Mouse (Mus musculus) embryonic facial prominence, embryonic 11.5 days (tissue): ENCODE measurements around the gene Ctu2. TPM values are rescaled to one million over a fixed set of nuclear protein-coding genes. Genes with fewer than 3 reads are reported as not detected.
A peak's percentile ranks its signal among the peaks of the same experiment; 100 is the strongest.

ENCODE experiments used
- ATAC-seq: fragments of 200-750 bp; cut with Nextera tagmentation; replicated peaks from 2 replicates; pipeline ENCODE4 v1.8.0; 2017; ENCODE audit warnings: low read depth; ENCODE audit not compliant: insufficient number of reproducible peaks, low FRiP score, low TSS enrichment
- DNase-seq: peaks from one replicate; pipeline ENCODE4 v3.0.0-alpha.2; 2015; ENCODE audit warnings: low spot score
- H3K27ac ChIP-seq: fragments of 300-500 bp; sonication (generic); replicated peaks from 2 replicates; pipeline ENCODE4 v1.5.1; 2014; ENCODE audit warnings: mild to moderate bottlenecking, low read depth, low read length, control low read depth
- H3K27me3 ChIP-seq: fragments of 300-500 bp; sonication (generic); 2 replicates; pipeline ENCODE4 v1.6.1; 2014; ENCODE audit warnings: mild to moderate bottlenecking, low read length, moderate library complexity, mixed read lengths; ENCODE audit not compliant: control insufficient read depth, insufficient read depth
- H3K36me3 ChIP-seq: fragments of 300-500 bp; sonication (generic); replicated peaks from 2 replicates; pipeline ENCODE4 v1.6.1; 2014; ENCODE audit warnings: low read depth, mild to moderate bottlenecking, low read length, moderate library complexity, mixed read lengths; ENCODE audit not compliant: control insufficient read depth, insufficient read depth
- H3K4me1 ChIP-seq: fragments of 300-500 bp; sonication (generic); 2 replicates; pipeline ENCODE4 v1.6.1; 2014; ENCODE audit warnings: low read length, mixed read lengths; ENCODE audit not compliant: control insufficient read depth, insufficient read depth
- H3K4me2 ChIP-seq: fragments of 300-500 bp; sonication (generic); 2 replicates; pipeline ENCODE4 v1.6.1; 2014; ENCODE audit warnings: low read depth, mild to moderate bottlenecking, control low read depth, low read length, moderate library complexity
- H3K4me3 ChIP-seq: fragments of 300-500 bp; sonication (generic); 2 replicates; pipeline ENCODE4 v1.5.1; 2014; ENCODE audit warnings: low read depth, low read length, control low read depth
- H3K9ac ChIP-seq: fragments of 300-500 bp; sonication (generic); replicated peaks from 2 replicates; pipeline ENCODE4 v1.6.1; 2014; ENCODE audit warnings: mild to moderate bottlenecking, control low read depth, low read length
- H3K9me3 ChIP-seq: fragments of 300-500 bp; sonication (generic); replicated peaks from 2 replicates; pipeline ENCODE4 v1.6.1; 2016; ENCODE audit warnings: mild to moderate bottlenecking, low read length, inconsistent platforms, mixed read lengths; ENCODE audit not compliant: control insufficient read depth
- WGBS: fragments of 180-500 bp; shearing (Covaris S2); extraction: QIAGEN DNeasy Blood & Tissue Kit; methylation state at CpG from one replicate; pipeline ENCODE4 v1.1.7; 2014; 5-methylcytosine and 5-hydroxymethylcytosine counted together
- polyA plus RNA-seq: library from polyadenylated mRNA; unstranded; fragments of >200 nt; fragmentation: Nextera tagmentation; extraction: Ambion mirVana; gene quantifications from 2 replicates; pipeline ENCODE4 v1.2.1, GENCODE M21; 2014

Ctu2 gene
- polyA plus RNA-seq, 1 experiment from 2014 or later: 66.8 TPM

- Histone ChIP-seq H3K4me3 (peak within 1 kb of the TSS; percentile 46), H3K4me1 (no peaks in the 10 kb centered on the region; the same call in 1 of the 2 replicates), H3K36me3 (peaks cover 3% of the 10 kb centered on the region), H3K9me3 (no peaks in the 10 kb centered on the region), H3K27me3 (no peaks in the 10 kb centered on the region), H3K9ac (peak within 1 kb of the TSS; percentile 71), H3K4me2 (peak within 1 kb of the TSS; percentile 94), H3K27ac (no peak within 1 kb of the TSS)
- peak; percentile 29; the same call in 1 of the 2 replicates for ATAC-seq
- WGBS: 6% methylated on average over 45 of the region's 45 CpGs
- DNase-seq: peak; percentile 62
These were observed 43.3 kb upstream of the Ctu2 start, which contains the start of gene Cyba for GRCm38 (mm10) chr8:122432443-122433268. Gene Cyba, minus strand, starts transcription at chr8:122432930.

GRCm38 (mm10) chr8:122433269-122433905 is 42.6 kb upstream of the Ctu2 start:
- ATAC-seq (no peak; the same call in 1 of the 2 replicates), DNase-seq (no peak)
- Histone ChIP-seq H3K9me3 (no peaks in the 10 kb centered on the region), H3K9ac (no peak overlapping the region), H3K4me2 (no peak overlapping the region), H3K4me3 (no peak overlapping the region), H3K4me1 (no peaks in the 10 kb centered on the region; the same call in 1 of the 2 replicates), H3K27me3 (no peaks in the 10 kb centered on the region), H3K27ac (no peak overlapping the region), H3K36me3 (peaks cover 3% of the 10 kb centered on the region)
- 70% methylated on average over 11 of the region's 11 CpGs for WGBS

GRCm38 (mm10) chr8:122435375-122435774 is 40.6 kb upstream of the Ctu2 start:
- Histone ChIP-seq H3K9me3 (no peaks in the 10 kb centered on the region), H3K4me3 (no peak overlapping the region), H3K4me2 (no peak overlapping the region), H3K4me1 (no peaks in the 10 kb centered on the region; the same call in 1 of the 2 replicates), H3K27ac (no peak overlapping the region), H3K36me3 (peaks cover 3% of the 10 kb centered on the region), H3K27me3 (no peaks in the 10 kb centered on the region), H3K9ac (no peak overlapping the region)
- no peak for ATAC-seq
- 87% methylated on average over 6 of the region's 6 CpGs for WGBS
- no peak for DNase-seq

GRCm38 (mm10) chr8:122436146-122436545 is 39.8 kb upstream of the Ctu2 start:
- Histone ChIP-seq H3K4me2 (no peak overlapping the region), H3K27me3 (no peaks in the 10 kb centered on the region), H3K36me3 (peaks cover 3% of the 10 kb centered on the region), H3K4me3 (no peak overlapping the region), H3K9me3 (no peaks in the 10 kb centered on the region), H3K4me1 (no peaks in the 10 kb centered on the region; the same call in 1 of the 2 replicates), H3K9ac (no peak overlapping the region), H3K27ac (no peak overlapping the region)
- WGBS: 96% methylated on average over 9 of the region's 9 CpGs
- ATAC-seq (no peak), DNase-seq (no peak)

GRCm38 (mm10) chr8:122436586-122437125 is 39.3 kb upstream of the Ctu2 start:
- DNase-seq (no peak), ATAC-seq (no peak)
- Histone ChIP-seq H3K27me3 (no peaks in the 10 kb centered on the region), H3K9ac (no peak overlapping the region), H3K4me1 (no peaks in the 10 kb centered on the region; the same call in 1 of the 2 replicates), H3K4me2 (no peak overlapping the region), H3K36me3 (peaks cover 3% of the 10 kb centered on the region), H3K27ac (no peak overlapping the region), H3K4me3 (no peak overlapping the region), H3K9me3 (no peaks in the 10 kb centered on the region)
- WGBS: 86% methylated on average over 20 of the region's 20 CpGs

- ATAC-seq (no peak), DNase-seq (no peak)
- Histone ChIP-seq H3K4me3 (no peak overlapping the region), H3K27ac (no peak overlapping the region), H3K27me3 (no peaks in the 10 kb centered on the region), H3K4me2 (no peak overlapping the region), H3K9me3 (no peaks in the 10 kb centered on the region), H3K9ac (no peak overlapping the region), H3K36me3 (peaks cover 3% of the 10 kb centered on the region), H3K4me1 (no peaks in the 10 kb centered on the region)
- WGBS: 90% methylated on average over 13 of the region's 13 CpGs
These were observed 38.1 kb upstream of the Ctu2 start for GRCm38 (mm10) chr8:122437708-122438331.

- no peak overlapping the region for H3K9ac ChIP-seq
- H3K36me3 ChIP-seq: peaks cover 3% of the 10 kb centered on the region
- no peaks in the 10 kb centered on the region for H3K4me1 ChIP-seq
- WGBS: 92% methylated on average over 16 of the region's 16 CpGs
- DNase-seq: no peak
- H3K4me3 ChIP-seq: no peak overlapping the region
- no peaks in the 10 kb centered on the region for H3K9me3 ChIP-seq
- H3K27me3 ChIP-seq: no peaks in the 10 kb centered on the region
- no peak overlapping the region for H3K27ac ChIP-seq
- no peak overlapping the region for H3K4me2 ChIP-seq
- ATAC-seq: no peak
These were observed 36.6 kb upstream of the Ctu2 start for GRCm38 (mm10) chr8:122439336-122439735.
